Mouse (Mus musculus) heart, embryonic 12.5 days (tissue): ENCODE data around the gene Kif20b. TPM values are rescaled to one million over a fixed set of nuclear protein-coding genes. Genes with fewer than 3 reads are reported as not detected.

Experiments used
- ATAC-seq: fragments of 200-750 bp; cut with Nextera tagmentation; 2 replicates; pipeline ENCODE4 v1.8.0; 2017; ENCODE audit warnings: moderate TSS enrichment, moderate library complexity; ENCODE audit not compliant: insufficient number of reproducible peaks, low FRiP score
- H3K27ac ChIP-seq: fragments of 300-500 bp; sonication (generic); 2 replicates; pipeline ENCODE4 v1.5.1; 2016; ENCODE audit warnings: mild to moderate bottlenecking, moderate library complexity; ENCODE audit not compliant: poor library complexity, severe bottlenecking
- H3K27me3 ChIP-seq: fragments of 300-500 bp; sonication (generic); replicated peaks from 2 replicates; pipeline ENCODE4 v1.6.1; 2016; ENCODE audit warnings: mild to moderate bottlenecking, moderate library complexity
- H3K36me3 ChIP-seq: fragments of 300-500 bp; sonication (generic); 2 replicates; pipeline ENCODE4 v1.6.1; 2016; ENCODE audit warnings: mild to moderate bottlenecking, moderate library complexity
- H3K4me1 ChIP-seq: fragments of 300-500 bp; sonication (generic); replicated peaks from 2 replicates; pipeline ENCODE4 v1.6.1; 2016; ENCODE audit warnings: mild to moderate bottlenecking
- H3K4me2 ChIP-seq: fragments of 300-500 bp; sonication (generic); 2 replicates; pipeline ENCODE4 v1.6.1; 2016; ENCODE audit warnings: mild to moderate bottlenecking, moderate library complexity
- H3K4me3 ChIP-seq: fragments of 300-500 bp; sonication (generic); 2 replicates; pipeline ENCODE4 v1.5.1; 2016; ENCODE audit warnings: mild to moderate bottlenecking
- H3K9ac ChIP-seq: fragments of 300-500 bp; sonication (generic); 2 replicates; pipeline ENCODE4 v1.6.1; 2016; ENCODE audit warnings: mild to moderate bottlenecking, moderate library complexity
- H3K9me3 ChIP-seq: fragments of 300-500 bp; sonication (generic); replicated peaks from 2 replicates; pipeline ENCODE4 v1.6.1; 2016; ENCODE audit warnings: mild to moderate bottlenecking, moderate library complexity
- WGBS: fragments of 180-500 bp; shearing (Covaris S2); methylation state at CpG from one replicate; pipeline ENCODE4 v1.1.7; 2016; 5-methylcytosine and 5-hydroxymethylcytosine counted together
- polyA plus RNA-seq: library from polyadenylated mRNA; unstranded; fragments of >200 nt; fragmentation: Nextera tagmentation; extraction: Ambion mirVana; gene quantifications from 2 replicates; pipeline ENCODE4 v1.2.1, GENCODE M21; 2016

The Kif20b gene
- polyA plus RNA-seq, 1 experiment from 2014 or later = 43.4 TPM

- no peak for ATAC-seq
- 64% methylated on average over 3 of the region's 3 CpGs for WGBS
- Histone ChIP-seq H3K9me3 (no peaks in the 10 kb centered on the region), H3K9ac (no peak overlapping the region), H3K4me2 (no peak overlapping the region), H3K4me3 (no peak overlapping the region), H3K27ac (no peak overlapping the region), H3K4me1 (peaks cover 5% of the 10 kb centered on the region; the same call in 1 of the 2 replicates), H3K27me3 (no peaks in the 10 kb centered on the region), H3K36me3 (peaks cover 12% of the 10 kb centered on the region)
Observed at GRCm38 (mm10) chr19:34920531-34920930, 1.6 kb upstream of the Kif20b start.

GRCm38 (mm10) chr19:34921253-34921651, 909 bp upstream of the Kif20b start:
- Histone ChIP-seq H3K9ac (no peak overlapping the region), H3K27ac (no peak overlapping the region), H3K9me3 (no peaks in the 10 kb centered on the region), H3K27me3 (no peaks in the 10 kb centered on the region), H3K36me3 (peaks cover 16% of the 10 kb centered on the region), H3K4me2 (peak overlapping the region; percentile 75), H3K4me3 (peak overlapping the region; percentile 97), H3K4me1 (peaks cover 5% of the 10 kb centered on the region; the same call in 1 of the 2 replicates)
- no peak for ATAC-seq
- WGBS = 23% methylated on average over 7 of the region's 7 CpGs

GRCm38 (mm10) chr19:34922603-34922963, 422 bp downstream of the Kif20b start:
- Histone ChIP-seq H3K4me3 (peak overlapping the region; percentile 97), H3K36me3 (peaks cover 22% of the 10 kb centered on the region), H3K27ac (peak overlapping the region; percentile 70), H3K9me3 (no peaks in the 10 kb centered on the region), H3K4me2 (peak overlapping the region; percentile 73), H3K4me1 (peaks cover 5% of the 10 kb centered on the region; the same call in 1 of the 2 replicates), H3K27me3 (no peaks in the 10 kb centered on the region), H3K9ac (peak overlapping the region; percentile 81)
- ATAC-seq = no peak; the same call in 1 of the 2 replicates
- 0% methylated on average over 9 of the region's 9 CpGs for WGBS

GRCm38 (mm10) chr19:34947206-34947605, 25.0 kb downstream of the Kif20b start:
- no peak for ATAC-seq
- 93% methylated on average over 1 of the region's 1 CpGs for WGBS
- Histone ChIP-seq H3K9me3 (no peaks in the 10 kb centered on the region), H3K36me3 (peaks cover 49% of the 10 kb centered on the region), H3K4me1 (no peaks in the 10 kb centered on the region), H3K9ac (no peak overlapping the region), H3K4me2 (no peak overlapping the region), H3K27me3 (no peaks in the 10 kb centered on the region), H3K27ac (no peak overlapping the region), H3K4me3 (no peak overlapping the region)

GRCm38 (mm10) chr19:34953842-34954541, 31.8 kb downstream of the Kif20b start:
- Histone ChIP-seq H3K4me2 (no peak overlapping the region), H3K9me3 (no peaks in the 10 kb centered on the region), H3K36me3 (peaks cover 56% of the 10 kb centered on the region), H3K4me1 (0 out of 2 replicates have a peak, but pooled peaks cover 2% of the 10 kb centered on the region), H3K9ac (no peak overlapping the region), H3K27ac (no peak overlapping the region), H3K4me3 (no peak overlapping the region), H3K27me3 (no peaks in the 10 kb centered on the region)
- peak; percentile 55 for ATAC-seq
- WGBS = 68% methylated on average over 11 of the region's 11 CpGs

- no peak overlapping the region for H3K4me2 ChIP-seq
Observed at GRCm38 (mm10) chr19:34959369-34959768, 37.2 kb downstream of the Kif20b start.

GRCm38 (mm10) chr19:34984742-34985141, 62.6 kb downstream of the Kif20b start:
- Histone ChIP-seq H3K9me3 (no peaks in the 10 kb centered on the region), H3K27ac (no peak overlapping the region), H3K27me3 (no peaks in the 10 kb centered on the region), H3K4me2 (no peak overlapping the region), H3K9ac (no peak overlapping the region), H3K4me3 (no peak overlapping the region), H3K36me3 (no peaks in the 10 kb centered on the region), H3K4me1 (no peaks in the 10 kb centered on the region)
- 79% methylated on average over 2 of the region's 2 CpGs for WGBS
- no peak for ATAC-seq

More at GRCm38 (mm10) chr19:34959369-34959768, 37.2 kb downstream of the Kif20b start:
- H3K27me3 ChIP-seq = no peaks in the 10 kb centered on the region
- peaks cover 48% of the 10 kb centered on the region for H3K36me3 ChIP-seq
- WGBS = 82% methylated on average over 11 of the region's 11 CpGs
- no peak overlapping the region for H3K9ac ChIP-seq
- no peak overlapping the region for H3K4me3 ChIP-seq
- ATAC-seq = no peak
- no peaks in the 10 kb centered on the region for H3K4me1 ChIP-seq
- H3K9me3 ChIP-seq = no peaks in the 10 kb centered on the region
- no peak overlapping the region for H3K27ac ChIP-seq

- ATAC-seq = no peak
- H3K4me2 ChIP-seq = no peak overlapping the region
Observed at GRCm38 (mm10) chr19:34990443-34990842, 68.3 kb downstream of the Kif20b start.

GRCm38 (mm10) chr19:34992969-34993527, 70.9 kb downstream of the Kif20b start:
- H3K27me3 ChIP-seq = no peaks in the 10 kb centered on the region
- H3K4me3 ChIP-seq = no peak overlapping the region
- no peak overlapping the region for H3K4me2 ChIP-seq
- H3K27ac ChIP-seq = no peak overlapping the region
- no peaks in the 10 kb centered on the region for H3K9me3 ChIP-seq
- no peak for ATAC-seq
- no peaks in the 10 kb centered on the region for H3K4me1 ChIP-seq
- H3K9ac ChIP-seq = no peak overlapping the region
- WGBS = 35% methylated on average over 1 of the region's 1 CpGs
- H3K36me3 ChIP-seq = no peaks in the 10 kb centered on the region

More at GRCm38 (mm10) chr19:34990443-34990842, 68.3 kb downstream of the Kif20b start:
- no peaks in the 10 kb centered on the region for H3K27me3 ChIP-seq
- H3K4me3 ChIP-seq = no peak overlapping the region
- no peak overlapping the region for H3K27ac ChIP-seq
- no peaks in the 10 kb centered on the region for H3K9me3 ChIP-seq
- H3K9ac ChIP-seq = no peak overlapping the region
- WGBS = 65% methylated on average over 4 of the region's 4 CpGs
- H3K36me3 ChIP-seq = no peaks in the 10 kb centered on the region
- no peaks in the 10 kb centered on the region for H3K4me1 ChIP-seq

GRCm38 (mm10) chr19:35015058-35015457, 92.9 kb downstream of the Kif20b start:
- H3K9ac ChIP-seq = no peak overlapping the region
- H3K9me3 ChIP-seq = no peaks in the 10 kb centered on the region
- no peak overlapping the region for H3K27ac ChIP-seq
- H3K4me3 ChIP-seq = no peak overlapping the region
- no peaks in the 10 kb centered on the region for H3K27me3 ChIP-seq
- 65% methylated on average over 3 of the region's 3 CpGs for WGBS
- H3K4me1 ChIP-seq = no peaks in the 10 kb centered on the region
- ATAC-seq = no peak
- H3K36me3 ChIP-seq = no peaks in the 10 kb centered on the region
- H3K4me2 ChIP-seq = no peak overlapping the region

- 56% methylated on average over 4 of the region's 4 CpGs for WGBS
- H3K4me2 ChIP-seq = no peak overlapping the region
- no peak for ATAC-seq
- H3K27me3 ChIP-seq = no peaks in the 10 kb centered on the region
- no peak overlapping the region for H3K27ac ChIP-seq
- no peak overlapping the region for H3K9ac ChIP-seq
- H3K4me3 ChIP-seq = no peak overlapping the region
- no peaks in the 10 kb centered on the region for H3K9me3 ChIP-seq
- no peaks in the 10 kb centered on the region for H3K36me3 ChIP-seq
- H3K4me1 ChIP-seq = no peaks in the 10 kb centered on the region
Observed at GRCm38 (mm10) chr19:35017474-35018208, 95.5 kb downstream of the Kif20b start.
